Mouse (Mus musculus) testis, postnatal 10 days (tissue): ENCODE measurements around the gene Itga2.
A peak's percentile ranks its signal among the peaks of the same experiment; 100 is the strongest.

Experiments used
- DNase-seq: peaks from one replicate; pipeline ENCODE4 v3.0.0; 2021; ENCODE audit warnings: low spot score

The Itga2 gene

DNA sequence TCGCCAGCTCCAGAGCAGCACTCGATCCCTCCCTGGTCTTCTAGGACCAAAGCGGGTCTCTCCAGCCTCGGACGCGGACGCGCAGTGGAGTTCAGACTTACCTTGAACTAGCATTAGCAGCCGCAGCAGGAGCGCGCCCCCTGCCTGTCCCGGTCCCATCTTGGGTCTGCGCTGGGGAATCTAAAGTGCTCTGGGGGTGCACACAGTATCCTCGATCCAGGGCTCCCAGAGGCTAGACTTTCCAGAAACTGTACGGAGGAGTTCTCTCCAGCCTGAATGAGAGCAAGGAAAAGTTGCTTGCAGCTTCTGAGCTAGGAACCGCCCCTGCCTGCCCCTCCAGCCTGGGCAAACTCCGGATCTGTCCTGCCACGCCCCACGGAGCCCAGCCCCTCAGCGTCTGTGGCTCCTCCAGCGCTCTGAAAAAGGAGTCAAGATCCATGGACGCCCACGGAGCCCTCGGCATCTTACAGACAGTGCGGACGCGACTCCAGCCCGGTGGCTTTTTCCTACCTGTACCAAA is at the start of gene Itga2:
Gene Itga2, minus strand, starts transcription at position 326 of the 520 bp plus-strand sequence.
- DNase-seq = peak; percentile 59

DNA sequence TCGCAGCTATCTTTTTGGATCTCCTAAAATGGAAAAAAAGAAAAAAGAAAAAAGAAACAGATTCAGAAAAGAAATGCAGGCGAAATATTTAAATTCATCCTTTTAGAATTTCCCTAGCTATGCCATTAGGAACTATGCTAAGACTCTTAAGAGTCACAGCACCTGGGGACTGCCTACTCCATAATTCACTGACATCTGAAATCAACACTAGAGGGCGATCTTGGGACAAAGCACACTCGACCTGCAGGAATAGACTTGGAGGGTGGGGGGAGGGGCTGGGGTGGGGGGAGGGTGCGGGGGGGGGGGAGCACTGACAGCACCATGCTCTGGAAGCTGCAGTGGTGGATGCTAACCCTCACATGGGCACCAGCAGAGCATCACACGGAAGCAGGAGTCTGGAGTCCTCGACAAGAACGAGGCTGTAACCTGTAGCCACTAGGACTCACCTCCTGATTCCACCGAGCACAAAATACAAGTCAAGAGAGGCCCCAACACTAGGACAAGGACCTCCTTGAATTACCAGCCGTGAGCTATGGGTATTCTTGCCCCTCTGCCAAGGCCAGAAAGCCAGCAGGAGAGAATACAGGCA is 49.0 kb upstream of the Itga2 start:
- no peak for DNase-seq

DNA sequence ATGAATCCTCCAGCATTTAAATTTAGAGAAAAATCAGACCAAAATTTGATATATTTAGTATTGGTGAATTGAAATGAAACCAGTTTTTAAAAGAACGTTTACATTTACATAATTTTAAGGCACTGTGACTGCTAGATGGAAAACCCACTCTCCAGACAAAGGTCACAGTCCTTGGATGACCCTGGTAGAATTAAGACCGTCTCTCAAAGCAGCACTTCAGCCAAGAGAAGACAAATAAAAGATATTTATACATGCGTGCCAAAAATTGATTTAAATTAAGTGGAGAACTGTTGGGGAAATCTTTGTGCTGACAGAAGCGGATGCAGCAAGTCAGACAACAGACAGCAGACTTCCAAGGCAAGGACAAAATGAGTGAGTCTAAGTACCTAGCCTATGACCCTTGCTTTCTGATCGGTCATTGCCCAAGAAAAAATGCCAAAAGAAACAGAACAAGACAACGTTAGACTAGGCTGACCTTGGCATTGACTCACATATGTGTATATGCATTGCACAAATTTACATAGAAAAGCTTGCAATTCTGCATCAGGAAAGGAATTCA is 42.7 kb upstream of the Itga2 start:
- DNase-seq = no peak

DNA sequence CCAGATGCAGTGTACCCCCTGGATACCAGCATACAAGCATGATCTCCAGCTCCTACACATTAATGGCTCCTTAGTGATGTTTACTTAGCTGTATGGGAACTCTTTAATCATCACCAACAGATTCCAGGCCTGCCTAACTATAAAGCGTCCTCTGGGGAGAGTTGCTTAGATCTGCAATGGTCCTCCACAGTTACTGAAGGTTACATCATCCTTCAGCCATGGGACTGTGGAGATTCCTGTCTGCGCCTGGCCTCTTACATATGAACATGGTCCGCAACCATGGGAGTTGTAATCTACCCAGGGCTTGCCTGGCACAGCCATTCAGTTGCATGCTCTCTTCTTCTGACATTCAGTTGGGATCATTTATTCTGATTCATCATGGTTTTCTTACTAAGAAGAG is 40.0 kb upstream of the Itga2 start:
- no peak for DNase-seq

DNA sequence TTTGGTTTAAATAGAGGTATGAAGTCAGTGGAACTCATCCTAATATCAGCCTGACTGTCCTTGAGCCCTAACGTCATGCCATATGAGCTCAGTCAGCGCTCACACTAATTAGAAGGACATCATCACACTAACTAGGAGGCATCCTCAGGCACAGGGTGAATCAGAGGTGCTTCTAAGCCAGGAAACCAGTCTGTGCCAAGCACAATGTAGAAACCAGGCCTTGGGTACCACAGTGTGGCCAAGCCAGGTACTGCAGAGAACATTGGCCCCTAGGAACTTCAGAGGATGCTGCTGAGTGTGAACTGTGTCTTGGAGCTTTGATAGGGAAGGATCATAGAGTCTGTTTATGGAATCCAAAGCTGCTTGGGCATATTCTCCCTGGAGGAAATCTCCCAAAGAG is 32.3 kb upstream of the Itga2 start:
- DNase-seq = peak; percentile 83

DNA sequence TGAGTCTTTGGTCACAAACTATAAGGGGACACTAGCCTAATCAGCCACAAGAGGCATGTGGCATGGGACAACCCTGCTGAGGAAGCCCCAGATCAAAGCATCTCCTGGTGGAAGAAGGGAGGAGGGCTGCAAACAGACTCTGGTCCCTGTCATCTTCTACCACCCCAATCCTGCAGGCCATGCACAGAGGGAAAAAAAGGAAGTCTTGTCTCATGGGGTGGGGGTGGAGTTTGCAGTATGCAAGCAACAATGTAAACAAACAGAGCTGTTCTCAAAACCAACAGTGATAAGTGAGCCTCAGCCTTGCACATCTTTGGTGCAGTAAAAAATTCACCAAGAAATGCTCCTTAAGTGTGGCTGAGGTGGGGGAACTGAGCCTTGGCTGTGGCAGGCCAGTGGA is 22.6 kb upstream of the Itga2 start:
- no peak for DNase-seq

DNA sequence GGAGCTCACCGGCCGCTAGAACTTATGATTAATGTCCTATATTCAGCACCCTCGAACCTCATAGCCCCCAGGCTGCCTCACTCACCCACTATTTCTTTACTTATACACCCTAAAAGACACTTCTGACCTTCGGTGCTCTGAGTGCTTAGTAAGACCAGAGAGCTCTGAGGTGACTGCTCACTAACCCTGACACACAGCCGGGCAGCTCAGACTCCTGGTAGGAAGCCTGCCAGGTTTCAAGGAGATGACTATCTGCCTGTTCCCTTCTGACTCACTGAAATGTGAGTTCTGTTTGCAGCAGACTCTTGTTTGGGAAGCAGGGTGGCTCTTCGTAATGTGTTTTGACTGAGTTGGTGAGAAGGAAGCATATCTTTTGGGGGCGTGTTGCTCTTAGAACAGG is 1.6 kb upstream of the Itga2 start:
- DNase-seq = no peak

DNA sequence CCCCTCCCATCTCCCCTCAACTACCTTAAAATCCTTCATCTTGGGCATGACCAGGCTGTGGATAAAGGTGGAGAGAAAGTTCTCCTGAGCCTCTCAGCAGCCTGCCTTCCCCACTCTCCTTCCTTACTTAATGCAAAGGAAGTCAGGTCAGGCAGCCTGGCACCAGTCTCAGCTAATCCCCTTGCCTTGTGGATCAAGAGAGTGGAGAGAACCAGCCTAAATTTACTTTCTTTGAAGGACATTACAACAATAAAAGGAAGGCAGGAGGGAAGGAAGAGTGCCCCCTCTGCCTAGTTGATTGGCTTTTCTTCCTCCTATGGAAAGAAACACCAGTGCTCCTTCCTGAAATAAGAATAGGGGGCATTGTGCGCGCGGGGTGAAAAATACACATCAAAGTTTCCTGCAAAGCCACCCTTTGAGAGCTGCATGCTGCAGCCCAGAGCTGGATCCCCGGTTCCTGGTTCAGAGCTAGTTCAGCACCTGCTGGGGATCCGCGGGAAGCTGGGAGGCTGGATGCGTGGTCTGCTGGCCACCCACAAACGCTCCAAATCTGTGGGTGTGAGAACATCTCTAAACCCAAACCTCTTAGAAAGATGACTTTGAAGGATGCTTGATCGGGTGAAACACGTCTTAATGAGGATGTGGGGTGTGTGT is 777 bp downstream of the Itga2 start:
- DNase-seq = no peak

DNA sequence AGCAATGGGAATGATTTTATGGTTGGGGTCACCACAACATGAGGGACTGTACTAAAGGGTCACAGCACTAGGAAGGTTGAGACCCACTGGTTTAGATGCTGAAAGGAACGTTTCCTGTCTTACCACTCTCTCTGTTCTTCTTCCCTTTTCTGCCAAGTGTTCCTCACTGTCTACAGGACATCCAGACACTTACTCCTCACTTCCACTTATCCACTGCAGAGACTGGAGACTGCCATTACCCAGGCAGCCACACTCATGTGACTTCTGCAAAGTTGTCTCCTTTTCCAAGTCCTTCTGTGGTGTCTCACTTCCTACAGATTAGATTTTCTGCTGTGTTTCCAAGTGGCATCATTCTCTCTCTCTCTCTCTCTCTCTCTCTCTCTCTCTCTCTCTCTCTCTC is 7.1 kb downstream of the Itga2 start:
- DNase-seq = no peak

DNA sequence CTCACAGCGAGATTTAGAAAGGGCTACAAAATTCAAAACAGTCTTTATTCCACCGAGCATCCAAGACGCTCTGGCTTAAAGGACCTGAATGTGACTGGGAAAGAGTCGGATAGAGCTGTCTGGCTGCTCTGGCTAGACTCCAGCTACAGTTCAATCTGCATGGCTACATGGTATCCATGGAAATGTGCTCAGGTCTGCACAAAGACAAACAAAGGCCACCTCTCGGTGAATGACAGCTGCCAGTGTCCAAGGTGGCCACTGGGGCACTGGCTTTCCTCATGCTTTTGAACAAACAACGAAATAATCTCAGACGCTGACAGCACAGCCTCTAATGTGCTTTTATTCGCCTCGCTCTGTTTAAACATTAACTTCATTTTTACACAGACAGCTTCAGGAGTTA is 8.6 kb downstream of the Itga2 start:
- no peak for DNase-seq

DNA sequence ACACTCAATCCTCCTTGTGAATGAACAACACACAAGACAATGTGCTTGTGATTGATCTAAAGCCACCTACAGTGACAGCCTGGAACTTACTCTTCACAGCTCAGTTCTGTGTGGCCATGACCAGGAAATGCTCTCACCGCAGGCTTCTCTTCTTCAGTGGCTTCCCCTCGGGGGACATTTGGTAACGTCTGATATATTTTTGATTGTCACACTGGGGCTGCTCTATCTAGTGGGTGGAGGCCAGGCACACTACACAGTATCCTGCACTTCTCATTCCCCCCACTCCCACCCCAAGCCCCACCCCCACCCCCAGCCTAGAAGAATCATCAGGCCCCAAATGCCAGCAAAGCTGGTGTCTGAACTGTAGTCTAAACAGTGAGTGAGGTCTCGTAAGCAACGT is 16.1 kb downstream of the Itga2 start:
- no peak for DNase-seq

DNA sequence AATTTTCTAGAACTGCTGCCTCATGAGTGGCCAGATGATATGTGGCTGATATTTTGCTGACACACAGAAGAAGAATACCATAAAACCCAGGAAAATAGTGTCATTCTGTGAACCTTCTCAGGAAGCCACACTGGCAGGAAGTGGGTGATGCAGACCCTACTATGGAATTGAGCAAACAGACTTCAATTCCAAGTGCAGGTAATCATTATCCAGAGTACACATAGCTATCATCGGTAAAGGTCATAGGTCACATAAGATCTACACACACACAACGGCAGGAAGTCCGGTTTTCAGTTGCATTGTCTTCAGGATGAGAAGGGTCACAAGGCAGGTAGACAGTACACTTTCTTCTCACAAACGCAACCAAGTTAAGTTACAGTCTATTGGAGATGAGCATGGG is 16.9 kb downstream of the Itga2 start:
- no peak for DNase-seq

DNA sequence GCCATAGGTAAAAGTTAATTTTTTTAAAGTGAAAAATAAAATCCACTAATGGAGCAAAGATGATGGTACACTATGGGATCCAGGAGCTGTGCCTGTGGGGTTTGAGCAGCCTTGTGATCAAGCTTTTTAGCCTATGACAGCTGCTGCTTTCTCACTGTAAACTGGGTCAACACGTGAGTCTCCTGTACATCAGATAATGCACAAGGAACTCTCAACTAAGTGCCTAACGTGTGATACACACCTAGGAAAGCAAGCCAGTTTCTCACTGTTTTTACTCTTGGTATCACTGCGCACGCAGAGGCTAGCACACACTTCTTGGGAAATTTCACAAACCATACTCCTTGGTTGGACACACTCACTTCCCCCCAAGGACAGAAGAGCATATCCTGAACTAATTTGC is 17.3 kb downstream of the Itga2 start:
- DNase-seq = no peak

DNA sequence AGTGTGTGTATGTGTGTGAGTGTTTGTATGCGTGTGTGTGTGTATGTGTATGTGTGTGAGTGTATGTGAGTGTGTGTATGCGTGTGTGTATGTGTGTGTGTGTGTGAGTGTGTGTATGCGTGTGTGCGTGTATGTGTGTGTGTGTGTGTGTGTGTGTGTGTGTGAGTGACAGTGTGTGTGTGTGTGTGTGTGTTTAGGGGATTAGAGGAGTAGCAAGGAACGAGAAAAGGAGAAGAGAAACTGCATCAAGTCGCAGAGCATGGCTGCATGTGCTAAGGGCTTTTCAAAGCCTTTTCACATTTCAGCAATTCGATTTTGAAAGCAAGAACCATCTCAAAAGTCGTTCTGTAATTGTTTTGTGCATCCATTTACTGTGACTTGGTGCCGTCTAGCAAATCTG is 21.3 kb downstream of the Itga2 start:
- DNase-seq = no peak

DNA sequence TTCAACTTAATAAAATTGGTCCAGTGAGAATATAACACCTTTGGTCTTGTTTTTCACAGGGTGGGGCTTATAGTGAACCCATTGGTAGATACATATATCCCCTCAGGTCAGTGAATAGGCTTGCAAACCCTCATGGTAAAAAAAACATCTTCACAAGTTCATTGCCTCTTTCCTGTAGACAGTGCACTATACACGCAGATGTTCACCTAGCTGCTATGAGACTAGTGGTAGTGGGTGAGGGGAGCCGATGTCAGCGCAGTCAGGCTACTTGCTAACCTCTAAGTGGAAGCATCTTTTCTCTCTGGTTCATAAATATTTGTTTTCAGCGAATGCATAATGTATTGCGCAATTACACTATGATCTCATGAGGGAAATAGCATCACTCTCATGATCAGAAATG is 22.4 kb downstream of the Itga2 start:
- no peak for DNase-seq

DNA sequence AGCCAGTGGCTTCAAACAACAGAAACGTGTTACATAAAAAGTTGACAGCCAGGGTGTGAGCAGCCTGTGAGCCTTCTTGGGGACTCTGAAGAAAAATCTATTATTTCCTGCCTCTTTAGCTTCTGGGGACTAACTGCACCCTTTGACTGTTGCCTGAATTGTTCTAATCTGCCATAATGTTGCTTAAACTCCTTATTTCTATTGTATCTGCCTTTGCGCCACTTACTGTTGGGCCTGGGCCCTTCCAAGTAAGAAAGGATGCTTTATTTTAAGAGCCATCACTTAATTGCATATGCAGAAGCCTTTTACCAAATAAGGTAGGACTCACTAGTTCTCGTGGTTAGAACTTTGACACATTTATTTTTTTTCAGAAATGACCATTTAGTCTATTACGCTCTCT is 24.0 kb downstream of the Itga2 start:
- DNase-seq = no peak

DNA sequence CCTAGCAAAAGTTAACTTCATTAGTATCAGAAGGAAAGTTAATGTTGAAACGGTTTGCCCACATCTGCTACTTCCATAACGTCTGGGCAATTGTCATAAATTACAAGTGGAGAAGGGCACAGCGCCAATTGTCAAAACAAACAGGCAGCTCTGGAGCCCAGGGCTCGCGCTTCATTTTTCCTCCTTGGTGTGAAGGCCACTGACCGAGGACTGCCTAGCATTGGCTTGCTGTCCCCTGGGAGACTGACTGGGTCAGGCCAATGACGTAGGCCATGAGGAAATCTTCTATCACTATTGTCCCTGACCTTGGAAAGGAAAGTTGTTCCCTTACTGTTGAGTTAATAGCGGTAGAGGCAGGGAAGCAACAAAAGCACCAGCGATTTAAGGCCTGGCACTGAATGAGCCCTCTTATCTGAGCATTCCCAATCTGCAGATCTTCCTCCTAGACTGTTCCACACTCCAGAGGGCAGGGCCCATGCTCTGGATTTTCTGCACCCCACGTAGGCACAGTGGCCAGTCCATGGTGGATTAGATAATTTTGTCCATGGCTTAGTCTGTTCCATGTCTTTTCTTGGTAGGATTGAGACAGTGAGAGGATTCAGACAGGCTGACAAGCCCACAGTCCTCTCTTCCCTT is 35.0 kb downstream of the Itga2 start:
- DNase-seq = peak; percentile 46

DNA sequence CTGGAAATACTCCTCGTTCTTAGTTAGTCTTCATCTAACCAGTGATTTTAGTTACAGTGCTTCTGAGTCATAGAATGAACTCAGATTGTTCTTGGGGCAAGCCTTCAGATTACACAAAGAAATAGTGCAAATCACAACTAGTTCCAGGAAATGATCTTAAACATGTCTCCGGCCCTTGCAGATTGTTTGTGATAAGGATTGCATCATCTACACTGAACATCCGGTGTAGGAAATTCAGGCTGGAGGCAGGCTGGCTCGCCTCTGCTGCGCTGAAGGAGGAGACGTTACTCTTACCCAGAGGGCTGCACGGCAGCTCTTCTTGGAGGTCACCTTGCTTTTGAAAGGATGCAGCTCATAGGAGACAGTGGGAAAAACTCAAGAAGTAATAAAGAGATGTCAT is 36.0 kb downstream of the Itga2 start:
- DNase-seq = no peak

DNA sequence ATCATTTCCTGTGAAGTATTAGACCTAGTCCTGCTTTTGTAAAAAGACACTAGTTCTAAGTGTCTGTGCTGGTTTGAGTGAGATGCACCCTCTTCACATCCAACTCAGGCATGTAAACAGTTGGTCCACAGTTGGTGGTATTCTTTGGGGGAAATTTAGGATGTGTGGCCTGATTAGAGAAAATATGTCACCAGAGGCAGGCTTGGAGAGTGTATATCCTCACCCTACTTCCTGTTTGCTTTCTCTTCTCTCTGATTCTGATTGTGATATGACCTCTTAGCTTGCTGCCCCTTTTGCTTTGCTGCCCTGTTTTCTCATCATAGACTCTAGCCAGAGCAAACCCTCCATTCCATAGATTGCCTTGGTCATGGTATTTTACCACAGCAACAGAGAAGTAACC is 37.2 kb downstream of the Itga2 start:
- DNase-seq = no peak

DNA sequence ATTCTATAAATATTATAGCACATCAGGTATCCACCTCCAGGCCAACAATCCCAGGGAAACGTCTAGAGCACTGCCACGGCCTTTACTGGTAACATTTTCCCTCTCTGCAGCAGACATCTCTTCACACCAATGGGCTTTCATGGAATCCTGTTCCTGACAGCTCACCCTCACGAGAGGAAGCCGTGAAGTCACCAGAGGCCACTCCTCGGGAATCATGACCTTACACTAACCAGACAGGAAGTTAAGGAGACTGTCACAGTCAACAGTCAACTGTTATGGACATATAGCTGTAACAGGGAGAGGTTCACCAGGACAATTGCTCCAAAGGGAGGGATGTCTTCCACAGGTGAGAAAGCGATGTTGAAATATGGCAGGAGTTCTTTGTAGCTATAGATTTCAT is 40.2 kb downstream of the Itga2 start:
- DNase-seq = no peak

DNA sequence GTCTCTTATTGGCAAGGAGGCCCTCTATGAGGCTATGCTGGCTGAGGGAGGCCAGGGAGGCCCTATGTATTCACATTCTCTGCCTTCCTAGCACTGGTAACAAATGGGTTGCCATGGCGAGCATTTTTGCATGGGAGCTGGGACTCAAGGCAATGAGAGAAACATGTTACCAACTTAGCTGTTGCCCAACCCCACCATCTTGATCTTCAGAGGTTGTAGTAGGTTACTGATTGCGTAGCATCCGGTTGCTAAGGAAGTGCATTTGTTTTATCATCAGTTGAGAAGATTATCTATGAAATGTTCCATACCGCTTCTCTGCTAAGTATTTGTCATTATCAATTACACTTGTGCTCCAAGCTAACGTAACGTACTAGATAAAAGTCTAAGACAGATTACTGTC is 44.2 kb downstream of the Itga2 start:
- no peak for DNase-seq

DNA sequence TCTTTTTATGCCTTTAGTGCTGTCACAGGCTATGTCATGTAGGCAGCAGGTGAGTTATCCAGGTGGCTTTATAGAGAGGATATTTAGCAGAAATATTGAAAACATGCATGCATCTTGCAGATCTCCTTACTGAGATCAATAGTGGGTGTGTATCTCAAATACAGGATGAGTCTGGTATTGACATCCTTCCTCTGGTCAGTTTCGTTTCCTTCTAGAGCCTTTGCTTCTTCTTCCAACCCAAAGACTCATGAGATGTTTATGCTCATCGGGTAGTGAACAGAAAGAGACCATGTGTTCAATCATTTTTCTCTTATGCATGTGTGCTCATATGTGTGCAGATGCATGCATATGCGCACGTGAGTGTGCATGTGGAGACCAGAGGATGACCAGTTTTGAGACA is 44.6 kb downstream of the Itga2 start:
- no peak for DNase-seq

DNA sequence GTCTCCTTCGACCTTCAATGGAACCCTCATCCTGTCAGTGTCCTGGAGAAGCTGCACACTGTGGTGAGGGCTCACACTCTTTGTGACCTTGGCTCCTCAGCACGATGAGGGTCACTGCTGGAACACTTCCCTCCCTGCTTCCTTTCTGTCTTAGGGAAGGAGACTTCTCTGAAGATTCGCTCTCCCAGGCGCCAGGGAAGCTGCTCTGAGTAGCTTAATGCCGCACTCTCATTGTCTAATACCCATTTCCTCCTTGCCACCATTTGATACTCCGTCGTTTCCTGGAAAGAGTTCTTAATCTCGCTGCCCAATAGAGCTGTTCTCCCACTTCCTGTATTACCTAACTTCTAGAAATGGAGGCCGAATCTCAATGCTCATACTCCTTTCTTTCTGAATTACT is 46.7 kb downstream of the Itga2 start:
- no peak for DNase-seq
